Mouse (Mus musculus) embryo, embryonic 9.5 days (tissue): ENCODE results near the gene Slc25a5.
"Not testable (repeated sequence)": the region's sequence is repeated elsewhere in the genome, so short reads cannot be mapped to it uniquely, and the experiment has no call there.

Source experiments
- DNase-seq: peaks from one replicate; pipeline ENCODE4 v3.0.0-alpha.2; 2017; ENCODE audit errors: extremely low spot score

Slc25a5 gene

DNA sequence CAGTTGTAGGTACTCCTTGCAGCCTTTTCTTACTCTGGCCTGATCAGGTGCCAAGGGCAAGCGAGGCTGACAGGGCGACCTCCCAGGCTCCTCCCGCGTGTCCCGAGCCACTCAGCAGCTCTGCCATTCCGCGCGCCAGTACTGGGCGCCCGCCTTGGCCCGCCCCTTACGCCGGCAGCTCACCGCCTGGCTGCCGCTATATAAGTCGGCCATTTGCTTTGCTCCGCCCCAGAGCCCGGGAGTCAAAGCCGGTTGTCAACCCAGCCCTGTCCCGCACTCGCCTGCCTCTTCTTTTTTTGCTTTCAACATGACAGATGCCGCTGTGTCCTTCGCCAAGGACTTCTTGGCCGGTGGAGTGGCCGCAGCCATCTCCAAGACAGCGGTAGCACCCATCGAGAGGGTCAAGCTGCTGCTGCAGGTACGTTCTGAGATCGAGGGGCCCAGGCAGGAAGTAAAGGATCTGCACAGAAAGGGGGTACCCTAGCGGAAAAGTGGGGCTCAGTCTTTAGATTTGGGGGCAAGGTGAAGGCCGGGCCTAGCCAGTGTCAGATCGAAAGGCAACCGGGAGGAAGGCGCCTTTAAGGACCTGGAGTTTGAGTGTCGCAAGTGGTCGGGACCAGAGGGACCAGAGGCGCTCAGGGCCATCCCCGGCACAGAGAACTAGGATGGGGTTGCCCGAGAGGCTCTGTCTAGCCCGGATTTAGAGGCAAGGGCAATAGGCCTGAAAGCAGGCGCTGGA lies at the start of gene Slc25a5:
TSS of gene Slc25a5 (plus strand) at position 228 of the 739 bp plus-strand sequence.
- peak; percentile 81 for DNase-seq

GRCm38 (mm10) chrX:36746789-36747188 lies 48.7 kb upstream of the Slc25a5 start:
- DNase-seq: no peak

- no peak for DNase-seq
Measured at GRCm38 (mm10) chrX:36748573-36748972, 46.9 kb upstream of the Slc25a5 start.

- DNase-seq: no peak
Measured at GRCm38 (mm10) chrX:36749281-36749785, 46.1 kb upstream of the Slc25a5 start.

DNA sequence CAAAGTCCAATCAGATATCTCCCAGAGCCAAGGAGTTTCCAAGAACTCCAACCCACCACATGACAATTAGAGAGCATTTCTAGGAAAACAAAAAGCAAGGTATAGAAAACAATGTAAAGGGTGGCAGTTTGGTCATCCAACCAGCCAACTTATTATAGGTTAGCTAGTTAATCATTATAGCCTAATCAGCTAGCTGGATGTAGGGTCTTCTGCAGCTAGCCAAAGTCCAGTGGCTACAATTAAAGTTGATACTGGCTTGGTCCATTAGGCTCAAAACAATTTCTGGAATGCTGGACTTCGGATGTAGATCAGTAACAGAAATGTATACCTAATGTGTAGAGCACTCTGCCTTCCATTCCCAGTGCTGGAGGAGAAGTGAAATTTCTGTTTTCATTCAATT lies 44.9 kb upstream of the Slc25a5 start:
- no peak for DNase-seq

GRCm38 (mm10) chrX:36752586-36752985 lies 42.9 kb upstream of the Slc25a5 start:
- no peak for DNase-seq

- DNase-seq: no peak
Measured at GRCm38 (mm10) chrX:36757796-36758472, 37.5 kb upstream of the Slc25a5 start.

- DNase-seq: no peak
Measured at GRCm38 (mm10) chrX:36758566-36758965, 36.9 kb upstream of the Slc25a5 start.

DNA sequence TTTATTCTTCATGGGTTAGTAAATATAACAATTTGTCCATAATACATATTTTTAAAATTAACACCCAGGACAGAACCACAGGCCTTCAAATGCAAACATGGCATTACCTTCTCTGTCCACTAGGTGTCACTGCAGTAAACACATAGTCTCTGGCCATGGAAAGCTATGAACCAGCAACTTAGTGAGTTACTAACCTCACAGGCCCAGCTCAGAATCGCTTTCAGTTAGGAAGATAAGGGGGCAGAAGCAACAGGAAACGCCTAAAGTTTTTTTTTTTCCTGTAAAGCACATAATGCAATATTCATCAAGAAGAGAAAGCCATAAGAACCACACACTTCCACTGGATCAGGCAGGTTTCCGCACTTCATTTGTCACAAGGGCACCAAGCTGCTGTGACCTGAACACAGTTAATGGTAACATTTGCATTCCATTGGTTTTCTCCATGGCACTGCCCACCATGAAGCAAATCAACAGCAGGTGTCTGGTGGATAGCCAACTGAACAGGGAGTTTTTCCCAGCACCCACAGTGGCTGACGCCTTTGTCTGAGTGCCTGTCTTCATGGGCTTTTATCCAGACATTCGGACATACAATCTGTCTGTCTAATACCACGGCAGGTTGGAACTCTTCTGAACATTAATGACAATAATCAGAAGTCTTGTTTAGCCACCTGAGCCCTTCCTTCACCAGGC lies 34.4 kb upstream of the Slc25a5 start:
- peak; percentile 37 for DNase-seq

DNA sequence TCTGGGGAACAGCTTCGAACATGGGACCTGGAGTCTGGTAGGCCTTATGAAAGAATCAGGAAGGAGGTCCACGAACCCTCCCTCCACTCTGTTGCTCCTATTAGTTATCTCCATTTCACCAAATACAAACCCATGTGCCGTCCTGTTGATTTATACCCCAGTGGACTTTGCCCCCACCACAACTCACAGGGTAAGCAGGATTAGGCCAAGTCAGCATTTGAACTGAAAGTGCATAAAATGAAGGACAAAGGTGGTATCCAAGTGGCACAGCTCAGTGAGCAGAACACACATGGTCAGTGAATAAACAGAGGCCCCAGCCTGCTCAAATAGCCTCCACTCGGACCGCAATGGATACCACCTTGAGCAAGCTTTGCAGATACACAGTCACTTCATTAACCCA lies 33.2 kb upstream of the Slc25a5 start:
- no peak for DNase-seq

- no peak for DNase-seq
Measured at GRCm38 (mm10) chrX:36762894-36763293, 32.6 kb upstream of the Slc25a5 start.

DNA sequence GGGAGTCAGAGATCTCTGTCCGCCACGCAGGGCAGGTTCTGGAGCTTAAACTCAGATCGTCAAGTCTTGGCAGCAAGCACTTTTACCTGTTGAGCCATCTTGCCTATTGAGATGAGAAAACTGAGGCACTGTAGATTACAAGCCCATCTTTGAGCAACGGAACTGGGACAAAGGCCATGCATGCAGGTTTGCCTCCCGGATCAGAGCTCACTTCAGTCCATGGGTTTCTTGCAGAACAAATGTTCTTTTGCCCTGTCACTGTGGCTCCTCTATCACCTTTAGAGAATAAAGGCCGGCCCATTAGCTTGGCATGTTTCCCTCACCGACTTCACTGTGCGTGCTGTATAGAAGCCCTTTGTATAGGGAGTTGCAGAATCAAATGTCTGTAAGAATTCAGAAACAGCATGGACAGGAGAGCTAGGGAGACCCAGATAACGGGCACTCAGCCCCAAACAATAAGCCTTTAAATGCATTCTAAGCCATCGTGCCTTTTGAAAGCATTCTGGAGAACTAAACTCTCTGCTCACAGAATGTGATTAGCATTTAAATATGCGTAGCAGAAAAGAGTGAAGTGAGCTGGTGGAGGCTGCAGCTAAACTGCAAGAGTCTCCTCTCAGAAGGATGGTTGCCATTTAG lies 32.0 kb upstream of the Slc25a5 start:
- DNase-seq: no peak

DNA sequence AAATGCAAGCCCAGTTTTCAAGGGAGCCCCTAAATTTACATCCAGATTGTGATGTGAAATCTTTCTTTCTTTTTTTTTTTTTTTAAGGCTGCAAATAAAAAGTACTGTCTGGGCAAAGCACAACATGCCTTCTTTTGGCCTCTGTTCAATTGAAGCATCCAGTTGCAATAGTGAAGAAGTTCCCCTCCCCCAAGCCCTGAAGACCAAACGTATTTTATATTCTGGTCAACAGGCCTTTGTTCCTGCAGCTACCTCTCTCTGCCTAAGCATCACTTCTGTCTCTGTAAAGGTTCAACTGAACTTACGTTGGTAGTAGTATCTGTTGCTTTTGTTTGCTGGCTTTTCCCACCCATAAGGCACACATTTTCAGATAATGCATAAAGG lies 31.5 kb upstream of the Slc25a5 start:
- no peak for DNase-seq

GRCm38 (mm10) chrX:36767386-36767785 lies 28.1 kb upstream of the Slc25a5 start:
- DNase-seq: no peak

DNA sequence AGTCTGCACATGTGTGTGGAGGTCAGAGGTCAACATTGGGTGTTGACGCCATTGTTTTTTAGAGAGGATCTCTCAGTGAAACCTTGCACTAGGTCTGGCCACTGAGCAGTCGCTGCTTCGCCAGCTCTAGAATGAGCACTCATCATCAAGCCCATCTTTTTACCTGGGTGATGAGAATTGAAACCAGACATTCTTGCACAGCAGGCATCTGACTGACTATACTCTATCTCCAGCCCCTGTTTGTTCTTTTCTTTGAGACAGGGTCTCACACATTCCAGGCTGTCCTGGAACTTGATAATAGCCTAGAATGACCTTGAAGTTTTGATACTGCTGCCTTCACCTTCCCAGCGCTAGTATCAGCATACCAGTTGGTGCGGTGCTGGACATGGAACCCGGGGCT lies 22.9 kb upstream of the Slc25a5 start:
- DNase-seq: no peak

- no peak for DNase-seq
Measured at GRCm38 (mm10) chrX:36775520-36775919, 19.9 kb upstream of the Slc25a5 start.

DNA sequence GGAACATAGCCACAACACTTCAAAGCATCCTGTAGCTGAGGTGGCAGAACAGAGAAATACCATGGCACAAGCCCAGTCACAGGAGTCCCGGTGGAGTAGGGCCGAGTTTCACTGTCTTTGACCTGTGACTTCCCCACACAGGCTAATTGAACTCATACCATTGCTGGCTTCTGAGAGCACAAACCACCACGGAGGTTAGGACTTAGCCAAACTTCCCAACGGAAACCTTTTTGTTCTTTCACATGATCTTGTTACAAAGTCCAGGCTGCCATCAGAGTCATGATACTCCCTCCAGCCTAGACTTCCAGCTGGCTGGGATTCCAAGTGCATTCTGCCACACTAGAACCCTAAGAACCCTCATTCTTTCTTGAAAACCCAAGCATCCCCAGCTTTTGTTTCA lies 17.8 kb upstream of the Slc25a5 start:
- DNase-seq: no peak

DNA sequence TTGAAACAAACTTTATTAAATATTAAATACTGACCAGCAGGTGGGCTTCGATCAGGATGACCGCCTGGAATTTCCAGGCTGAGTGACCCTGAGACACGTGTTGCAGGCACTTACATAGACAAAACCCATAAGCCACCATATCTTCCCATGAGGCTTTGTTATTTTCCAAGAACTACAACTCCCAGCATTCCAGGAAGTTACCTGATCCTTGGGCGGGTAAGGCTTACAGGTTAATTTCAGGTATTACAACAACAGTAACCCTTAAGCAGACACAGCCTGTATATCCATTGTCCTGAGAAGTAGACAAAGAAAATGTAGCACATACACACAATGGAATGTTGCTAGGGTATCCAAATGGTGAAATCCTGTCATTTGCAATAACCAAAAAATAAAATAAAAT lies 6.1 kb upstream of the Slc25a5 start:
- DNase-seq: no peak

- no peak for DNase-seq
Measured at GRCm38 (mm10) chrX:36794571-36794970, 880 bp upstream of the Slc25a5 start.

- peak; percentile 80 for DNase-seq
Measured at GRCm38 (mm10) chrX:36796163-36796581, 721 bp downstream of the Slc25a5 start.

DNA sequence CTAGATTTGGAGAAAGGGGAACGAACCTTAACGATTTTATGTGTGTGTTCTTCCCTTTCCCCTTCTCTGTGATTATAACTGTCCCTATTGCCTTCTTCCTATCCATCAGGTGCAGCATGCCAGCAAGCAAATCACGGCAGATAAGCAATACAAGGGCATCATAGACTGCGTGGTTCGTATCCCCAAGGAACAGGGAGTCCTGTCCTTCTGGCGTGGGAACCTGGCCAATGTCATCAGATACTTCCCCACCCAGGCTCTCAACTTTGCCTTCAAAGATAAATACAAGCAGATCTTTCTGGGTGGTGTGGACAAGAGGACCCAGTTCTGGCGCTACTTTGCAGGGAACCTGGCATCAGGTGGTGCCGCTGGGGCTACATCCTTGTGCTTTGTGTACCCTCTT lies 1.3 kb downstream of the Slc25a5 start:
- DNase-seq: not testable (repeated sequence)
